Mouse (Mus musculus) limb, embryonic 10.5 days (tissue): Measurements from ENCODE around the gene Prm3. TPM values are rescaled to one million over a fixed set of nuclear protein-coding genes. Genes with fewer than 3 reads are reported as not detected.
"Not testable (repeated sequence)": the region's sequence is repeated elsewhere in the genome, so short reads cannot be mapped to it uniquely, and the experiment has no call there.

Experiments used
- DNase-seq: peaks from one replicate; pipeline ENCODE4 v3.0.0-alpha.2; 2017; ENCODE audit warnings: low spot score
- H3K27ac ChIP-seq: fragments of 300-500 bp; sonication (generic); 2 replicates; pipeline ENCODE4 v1.5.1; 2016; ENCODE audit warnings: mild to moderate bottlenecking
- H3K27me3 ChIP-seq: fragments of 300-500 bp; sonication (generic); 2 replicates; pipeline ENCODE4 v1.6.1; 2016; ENCODE audit warnings: low read depth, mild to moderate bottlenecking; ENCODE audit not compliant: poor library complexity, severe bottlenecking
- H3K36me3 ChIP-seq: fragments of 300-500 bp; sonication (generic); 2 replicates; pipeline ENCODE4 v1.6.1; 2016; ENCODE audit warnings: mild to moderate bottlenecking, moderate library complexity
- H3K4me1 ChIP-seq: fragments of 300-500 bp; sonication (generic); 2 replicates; pipeline ENCODE4 v1.6.1; 2016
- H3K4me3 ChIP-seq: fragments of 300-500 bp; sonication (generic); 2 replicates; pipeline ENCODE4 v1.5.1; 2016; ENCODE audit warnings: mild to moderate bottlenecking, moderate library complexity
- H3K9me3 ChIP-seq: fragments of 300-500 bp; sonication (generic); replicated peaks from 2 replicates; pipeline ENCODE4 v1.6.1; 2016; ENCODE audit warnings: mild to moderate bottlenecking
- WGBS: fragments of 180-500 bp; shearing (Covaris S2); methylation state at CpG from one replicate; pipeline ENCODE4 v1.1.7; 2016; 5-methylcytosine and 5-hydroxymethylcytosine counted together
- polyA plus RNA-seq: library from polyadenylated mRNA; unstranded; fragments of >200 nt; fragmentation: Nextera tagmentation; extraction: Ambion mirVana; gene quantifications from 2 replicates; pipeline ENCODE4 v1.2.1, GENCODE M21; 2016

The Prm3 gene
- polyA plus RNA-seq, 1 experiment from 2014 or later: not detected

DNA sequence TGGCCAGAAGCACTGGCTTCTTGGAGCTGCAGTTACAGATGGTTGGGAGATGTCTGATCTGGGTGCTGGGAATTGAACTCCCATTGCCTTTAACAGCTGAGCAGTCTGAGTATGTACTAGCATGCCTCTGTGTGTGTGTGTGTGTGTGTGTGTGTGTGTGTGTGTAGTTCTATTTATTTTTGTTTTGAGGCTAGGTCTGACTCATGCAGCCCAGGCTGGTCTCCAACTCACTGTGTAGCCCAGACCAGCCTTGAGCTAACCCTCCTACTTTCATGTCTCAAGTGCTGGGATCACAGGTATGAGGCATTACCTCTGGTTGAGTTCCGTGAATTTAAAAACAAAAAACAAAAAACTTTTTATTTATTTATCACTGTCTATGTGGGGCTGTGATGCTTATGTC lies 33.8 kb upstream of the Prm3 start:
- Histone ChIP-seq H3K9me3 (no peaks in the 10 kb centered on the region), H3K4me3 (no peak overlapping the region), H3K27ac (no peak overlapping the region), H3K36me3 (no peaks in the 10 kb centered on the region), H3K4me1 (peaks cover 20% of the 10 kb centered on the region), H3K27me3 (no peaks in the 10 kb centered on the region)
- DNase-seq: no peak
- 98% methylated on average over 1 of the region's 1 CpGs for WGBS

DNA sequence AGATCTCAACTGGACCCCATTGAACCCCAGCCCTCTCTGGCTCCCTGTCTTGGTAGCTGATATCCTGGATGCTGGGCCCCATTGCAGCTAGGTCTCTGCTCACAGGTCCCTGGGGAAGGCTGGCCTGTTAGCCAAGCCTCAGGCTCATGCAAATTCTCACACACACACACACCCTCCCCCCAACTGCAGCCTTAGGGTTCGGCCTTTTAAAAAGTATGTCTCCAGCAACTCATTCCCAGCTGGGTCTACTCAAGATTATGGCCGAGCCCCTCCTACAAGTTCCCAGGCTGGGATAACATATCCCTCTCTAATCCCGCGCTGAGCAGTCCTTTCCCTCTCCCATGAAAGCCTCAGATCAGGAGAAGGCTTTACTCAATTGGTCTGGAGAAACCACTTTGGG lies 30.7 kb upstream of the Prm3 start:
- Histone ChIP-seq H3K27me3 (no peaks in the 10 kb centered on the region), H3K4me1 (peaks cover 10% of the 10 kb centered on the region), H3K27ac (peak overlapping the region; percentile 33; the same call in 1 of the 2 replicates), H3K9me3 (no peaks in the 10 kb centered on the region), H3K36me3 (no peaks in the 10 kb centered on the region), H3K4me3 (no peak overlapping the region)
- WGBS: 69% methylated on average over 4 of the region's 4 CpGs
- no peak for DNase-seq

GRCm38 (mm10) chr16:10819966-10820365 lies 29.3 kb upstream of the Prm3 start:
- Histone ChIP-seq H3K9me3 (no peaks in the 10 kb centered on the region), H3K4me1 (peaks cover 9% of the 10 kb centered on the region), H3K27me3 (no peaks in the 10 kb centered on the region), H3K36me3 (no peaks in the 10 kb centered on the region), H3K27ac (no peak overlapping the region), H3K4me3 (no peak overlapping the region)
- 82% methylated on average over 3 of the region's 3 CpGs for WGBS
- no peak for DNase-seq

DNA sequence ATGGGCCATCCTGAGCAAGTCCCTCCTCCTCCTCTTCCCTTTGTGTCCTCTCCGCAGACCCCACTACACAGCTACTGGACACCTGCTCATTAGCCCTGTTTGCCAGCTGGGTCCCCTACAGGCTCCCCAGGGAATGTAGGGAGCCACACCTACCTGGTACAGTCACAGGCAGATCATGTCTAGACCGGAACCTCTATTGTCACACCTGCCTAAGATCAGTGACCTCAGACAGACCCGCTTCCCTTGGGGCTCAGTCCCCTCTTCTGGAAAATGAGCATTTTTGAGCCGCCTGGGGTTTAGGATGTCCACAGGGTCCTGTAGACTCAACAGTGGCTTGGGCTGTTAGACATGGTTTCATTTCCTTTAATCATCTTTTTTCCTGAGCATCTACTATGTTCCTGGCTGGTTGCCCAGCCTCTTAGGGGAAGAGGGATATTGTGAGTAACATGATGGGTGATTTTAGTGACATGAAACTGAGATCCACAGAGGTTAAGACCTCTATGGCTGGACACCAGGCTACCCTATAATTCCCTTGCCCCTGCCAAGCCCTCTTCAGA lies 27.9 kb upstream of the Prm3 start:
- WGBS: 89% methylated on average over 4 of the region's 4 CpGs
- Histone ChIP-seq H3K4me3 (no peak overlapping the region), H3K27ac (no peak overlapping the region), H3K4me1 (peaks cover 13% of the 10 kb centered on the region), H3K9me3 (no peaks in the 10 kb centered on the region), H3K36me3 (no peaks in the 10 kb centered on the region), H3K27me3 (no peaks in the 10 kb centered on the region)
- no peak for DNase-seq

DNA sequence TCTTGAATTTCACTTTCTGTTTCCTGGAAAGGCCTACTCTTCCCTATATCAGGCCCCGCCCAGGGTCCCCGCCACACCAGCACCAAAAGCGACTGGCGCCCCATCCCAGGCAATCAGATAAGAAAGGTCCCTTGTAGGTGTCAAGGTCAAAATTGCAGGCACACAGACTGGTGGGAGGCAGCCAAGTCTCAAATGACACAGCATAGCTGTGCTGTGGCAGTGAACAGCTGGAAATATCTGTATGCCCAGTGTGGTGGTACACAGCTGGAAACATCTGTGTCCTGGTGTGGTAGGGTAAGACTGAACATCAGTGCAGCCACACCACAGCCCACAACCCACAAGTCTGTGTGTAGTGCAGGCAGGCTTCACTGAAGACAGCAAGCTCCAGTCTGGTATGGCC lies 24.1 kb upstream of the Prm3 start:
- Histone ChIP-seq H3K9me3 (no peaks in the 10 kb centered on the region), H3K27me3 (no peaks in the 10 kb centered on the region), H3K36me3 (no peaks in the 10 kb centered on the region), H3K4me3 (no peak overlapping the region), H3K27ac (no peak overlapping the region), H3K4me1 (peaks cover 9% of the 10 kb centered on the region; the same call in 1 of the 2 replicates)
- DNase-seq: no peak
- WGBS: 75% methylated on average over 4 of the region's 4 CpGs

- DNase-seq: no peak
- H3K27ac ChIP-seq: no peak overlapping the region
- H3K36me3 ChIP-seq: no peaks in the 10 kb centered on the region
- H3K9me3 ChIP-seq: no peaks in the 10 kb centered on the region
- H3K4me1 ChIP-seq: peaks cover 9% of the 10 kb centered on the region; the same call in 1 of the 2 replicates
- H3K4me3 ChIP-seq: no peak overlapping the region
- H3K27me3 ChIP-seq: no peaks in the 10 kb centered on the region
- 79% methylated on average over 4 of the region's 4 CpGs for WGBS
These were observed 23.0 kb upstream of the Prm3 start for GRCm38 (mm10) chr16:10813726-10814125.

DNA sequence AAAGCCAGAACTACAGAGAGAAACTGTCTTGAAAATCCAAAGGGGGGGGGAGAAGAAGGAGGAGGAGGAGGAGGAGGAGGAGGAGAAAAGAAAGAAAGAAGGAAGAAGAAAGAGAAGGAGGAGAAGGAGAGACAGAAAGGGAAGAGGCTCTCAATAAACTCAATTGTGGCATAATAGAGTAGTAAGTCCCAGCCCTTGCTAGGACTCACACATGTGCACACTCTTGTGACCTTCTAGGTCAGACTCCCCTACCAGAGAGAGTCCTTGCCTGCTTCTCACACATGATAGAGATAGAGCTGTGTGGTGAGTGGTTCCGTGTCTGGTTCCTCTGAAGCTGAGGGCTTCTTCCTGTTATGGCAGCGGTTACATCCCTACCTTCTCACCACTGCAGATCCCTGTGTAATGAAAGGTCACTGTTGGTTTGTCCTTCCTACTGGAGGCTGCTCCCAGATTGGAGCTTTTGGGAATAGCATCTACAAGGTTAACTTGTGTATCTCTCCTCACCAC lies 22.2 kb upstream of the Prm3 start, which contains the start of gene Gm11172:
Gene Gm11172 (plus strand): TSS at position 51 of the 507 bp plus-strand sequence.
- no peaks in the 10 kb centered on the region for H3K27me3 ChIP-seq
- H3K4me1 ChIP-seq: peaks cover 9% of the 10 kb centered on the region; the same call in 1 of the 2 replicates
- H3K9me3 ChIP-seq: no peaks in the 10 kb centered on the region
- DNase-seq: no peak
- WGBS: 83% methylated on average over 2 of the region's 2 CpGs
- no peaks in the 10 kb centered on the region for H3K36me3 ChIP-seq
- no peak within 1 kb of the TSS for H3K4me3 ChIP-seq
- no peak within 1 kb of the TSS for H3K27ac ChIP-seq

GRCm38 (mm10) chr16:10810376-10810775 lies 19.7 kb upstream of the Prm3 start:
- DNase-seq: no peak
- H3K9me3 ChIP-seq: no peaks in the 10 kb centered on the region
- H3K27me3 ChIP-seq: no peaks in the 10 kb centered on the region
- WGBS: 79% methylated on average over 1 of the region's 1 CpGs
- no peak overlapping the region for H3K4me3 ChIP-seq
- no peak overlapping the region for H3K27ac ChIP-seq
- H3K4me1 ChIP-seq: peaks cover 20% of the 10 kb centered on the region
- H3K36me3 ChIP-seq: no peaks in the 10 kb centered on the region

- 80% methylated on average over 10 of the region's 10 CpGs for WGBS
- Histone ChIP-seq H3K4me3 (no peak within 1 kb of the TSS), H3K36me3 (no peaks in the 10 kb centered on the region), H3K9me3 (no peaks in the 10 kb centered on the region), H3K27ac (no peak within 1 kb of the TSS), H3K4me1 (peaks cover 15% of the 10 kb centered on the region), H3K27me3 (no peaks in the 10 kb centered on the region)
- DNase-seq: no peak
These were observed 15.2 kb upstream of the Prm3 start, which contains the start of gene Prm1 for GRCm38 (mm10) chr16:10805789-10806527. TSS of gene Prm1 (minus strand) at chr16:10805839.

- WGBS: 95% methylated on average over 3 of the region's 3 CpGs
- H3K27me3 ChIP-seq, H3K9me3 ChIP-seq, H3K27ac ChIP-seq, H3K36me3 ChIP-seq, H3K4me3 ChIP-seq, DNase-seq: not testable (repeated sequence)
- peaks cover 18% of the 10 kb centered on the region for H3K4me1 ChIP-seq
These were observed 11.7 kb upstream of the Prm3 start for GRCm38 (mm10) chr16:10802420-10802819.

GRCm38 (mm10) chr16:10796034-10796433 lies 5.3 kb upstream of the Prm3 start, which contains the start of gene Prm2:
TSS of gene Prm2 (minus strand) at chr16:10796134.
- Histone ChIP-seq H3K27ac (no peak within 1 kb of the TSS), H3K27me3 (peaks cover 32% of the 10 kb centered on the region), H3K9me3 (no peaks in the 10 kb centered on the region), H3K4me3 (no peak within 1 kb of the TSS), H3K4me1 (peaks cover 4% of the 10 kb centered on the region), H3K36me3 (no peaks in the 10 kb centered on the region)
- WGBS: 84% methylated on average over 6 of the region's 6 CpGs
- DNase-seq: no peak

GRCm38 (mm10) chr16:10788866-10789265 lies 1.8 kb downstream of the Prm3 start:
- H3K4me3 ChIP-seq: no peak overlapping the region
- no peaks in the 10 kb centered on the region for H3K9me3 ChIP-seq
- WGBS: 47% methylated on average over 4 of the region's 4 CpGs
- no peak for DNase-seq
- H3K27ac ChIP-seq: no peak overlapping the region
- no peaks in the 10 kb centered on the region for H3K36me3 ChIP-seq
- peaks cover 2% of the 10 kb centered on the region; the same call in 1 of the 2 replicates for H3K27me3 ChIP-seq
- peaks cover 42% of the 10 kb centered on the region for H3K4me1 ChIP-seq

DNA sequence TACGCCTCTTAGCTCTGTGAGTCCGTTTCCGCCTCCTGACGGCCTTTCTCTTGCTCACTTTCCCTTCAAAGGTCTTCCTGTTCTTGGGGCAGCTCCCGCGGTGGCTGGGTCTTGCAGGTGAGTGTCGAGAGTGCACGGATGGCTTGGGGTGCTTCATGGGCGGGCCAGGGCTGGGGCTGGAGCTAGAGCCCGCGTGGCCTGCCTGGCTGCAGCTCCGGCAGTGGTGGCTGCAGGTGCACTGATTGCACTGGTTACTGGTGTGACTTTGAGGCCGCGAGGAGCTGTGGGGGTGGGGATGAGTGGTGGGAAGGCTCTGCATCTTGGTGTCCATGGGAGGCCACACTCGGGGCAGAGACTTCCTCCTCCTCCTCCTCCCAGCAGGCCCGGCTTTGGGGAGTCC lies 2.4 kb downstream of the Prm3 start, which contains the start of gene Tnp2:
Gene Tnp2 (minus strand): TSS at position 390 of the 400 bp plus-strand sequence.
- no peak for DNase-seq
- WGBS: 44% methylated on average over 16 of the region's 16 CpGs
- Histone ChIP-seq H3K4me1 (peaks cover 47% of the 10 kb centered on the region), H3K27ac (0 out of 2 replicates have a peak within 1 kb of the TSS, but pooled peaks have one; percentile 12), H3K27me3 (peaks cover 8% of the 10 kb centered on the region), H3K4me3 (no peak within 1 kb of the TSS), H3K9me3 (no peaks in the 10 kb centered on the region), H3K36me3 (no peaks in the 10 kb centered on the region)
